Mouse (Mus musculus): ENCODE data around the gene Os9. TPM values are rescaled to one million over a fixed set of nuclear protein-coding genes. Genes with fewer than 3 reads are reported as not detected.

Os9 gene
- total and polyA plus RNA-seq, 3 experiments = 42.4 to 60.4 TPM; not detected in 1

GRCm38 (mm10) chr10:127166771-127167613 is 46.1 kb upstream of the Os9 start (continued):
- TF ChIP-seq USF2 (IDR thresholded peaks at IDR 0.05; ENCODE audit: borderline replicate concordance in 1 of 2, insufficient read depth in 1 of 2, low read depth in 1 of 2, low read length in 2 of 2) (no peak), HCFC1 (IDR thresholded peaks at IDR 0.05; ENCODE audit: low read depth, low read length) (no peak), MXI1 (IDR thresholded peaks at IDR 0.05; ENCODE audit: low read depth, low read length) (peak; percentile 81), ZKSCAN1 (IDR thresholded peaks at IDR 0.05; ENCODE audit: low read depth, low read length) (no peak), BHLHE40 (IDR thresholded peaks at IDR 0.05; ENCODE audit: borderline replicate concordance, low read depth, low read length) (peak; percentile 7; the same call in 1 of the 2 replicates), POLR2AphosphoS5 (IDR thresholded peaks at IDR 0.05; ENCODE audit: borderline replicate concordance, low read depth, low read length) (no peak), USF1 (IDR thresholded peaks at IDR 0.05; ENCODE audit: low read depth, low read length) (peak; percentile 61), RAD21 (IDR thresholded peaks at IDR 0.05; ENCODE audit: low read depth, low read length) (no peak), CHD1 (IDR thresholded peaks at IDR 0.05; ENCODE audit: low read depth, low read length) (0 out of 2 replicates have a peak, but pooled peaks have one; percentile 2), MAFK (IDR thresholded peaks at IDR 0.05; ENCODE audit: borderline replicate concordance, low read depth, low read length) (no peak), TCF12 (IDR thresholded peaks at IDR 0.05; ENCODE audit: low read depth, low read length) (no peak), E2F4 (IDR thresholded peaks at IDR 0.05; ENCODE audit: borderline replicate concordance, low read depth, low read length) (no peak), ZNF384 (IDR thresholded peaks at IDR 0.05; ENCODE audit: low read depth, low read length) (no peak), MAX (IDR thresholded peaks at IDR 0.05; ENCODE audit: low read length) (peak; percentile 84), ETS1 (IDR thresholded peaks at IDR 0.05; ENCODE audit: low read depth, low read length) (no peak), NELFE (IDR thresholded peaks at IDR 0.05; ENCODE audit: low read depth, low read length) (no peak), GATA1 (IDR thresholded peaks at IDR 0.05; ENCODE audit: low read depth, low read length) (no peak), ELF1 (IDR thresholded peaks at IDR 0.05; ENCODE audit: low read depth, low read length) (no peak), UBTF (IDR thresholded peaks at IDR 0.05; ENCODE audit: borderline replicate concordance, insufficient read depth, low read depth, low read length) (no peak), MYB (IDR thresholded peaks at IDR 0.05; ENCODE audit: low read depth, low read length) (no peak), JUND (IDR thresholded peaks at IDR 0.05; ENCODE audit: low read depth, low read length) (no peak)

- Histone ChIP-seq H3K79me2 (ENCODE audit: control insufficient read depth, insufficient read depth, low read length, poor library complexity) (peaks cover 26% of the 10 kb centered on the region), H3K4me1 (ENCODE audit: control insufficient read depth in 1 of 2, insufficient read depth in 2 of 2, low read length in 2 of 2) (peaks cover 0 to 13% of the 10 kb centered on the region in 2 experiments; a peak in 3 of 4 replicates), H3K36me3 (ENCODE audit: control insufficient read depth in 1 of 2, insufficient read depth in 2 of 2, low read length in 2 of 2) (peaks cover 2 to 11% of the 10 kb centered on the region in 2 experiments; a peak in 3 of 4 replicates), H3K27me3 (ENCODE audit: control insufficient read depth in 1 of 2, insufficient read depth in 2 of 2, low read length in 2 of 2) (no peaks in the 10 kb centered on the region), H3K9me3 (replicated peaks; ENCODE audit: insufficient read depth, low read length) (no peaks in the 10 kb centered on the region), H3K27ac (ENCODE audit: control insufficient read depth, low read depth, low read length) (peak overlapping the region; percentile 88), H3K4me3 (ENCODE audit: control insufficient read depth in 1 of 2, insufficient read depth in 1 of 2, low read depth in 2 of 2, low read length in 2 of 2) (peak overlapping the region; percentile 67 to 68), H3K9ac (ENCODE audit: control insufficient read depth, low read depth, low read length, poor library complexity, severe bottlenecking) (peak overlapping the region; percentile 91)
- TF ChIP-seq CHD1 (IDR thresholded peaks at IDR 0.05; ENCODE audit: low read depth, low read length) = 0 out of 2 replicates have a peak, but pooled peaks have one; percentile 13
- TF ChIP-seq CTCF (IDR thresholded peaks at IDR 0.05 in 2 of 3, conservative IDR thresholded peaks at IDR 0.05 in 1 of 3; ENCODE audit: control insufficient read depth in 1 of 3, insufficient read depth in 1 of 3, low read depth in 2 of 3, low read length in 3 of 3, poor library complexity in 1 of 3, severe bottlenecking in 1 of 3) = no peak
- DNase-seq (ENCODE audit: low read depth, low spot score) = no peak
These were observed 45.4 kb upstream of the Os9 start for GRCm38 (mm10) chr10:127166404-127166715.

Data from MEL (cell line).